Mouse (Mus musculus): Measurements from ENCODE around the gene Gm1553.

- no peak for TF ChIP-seq CTCF (IDR thresholded peaks at IDR 0.05; ENCODE audit: extremely low read depth, insufficient read length, insufficient replicate concordance, low read depth, low read length)
- no peak for TF ChIP-seq POLR2A (IDR thresholded peaks at IDR 0.05; ENCODE audit: low read depth, low read length)
Observed at GRCm38 (mm10) chr10:82492518-82492917, at the start of gene Gm1553.

Measured in small intestine, adult 2 months (tissue).